Mouse (Mus musculus) CH12.LX (cell line): ENCODE results near the gene Akap7. TPM values are rescaled to one million over a fixed set of nuclear protein-coding genes. Genes with fewer than 3 reads are reported as not detected.

Experiments
- DNase-seq: peaks from one replicate; pipeline ENCODE4 v3.0.0-alpha.2; 2013; ENCODE audit errors: extremely low read depth
- H3K27ac ChIP-seq: 2 replicates; pipeline ENCODE4 v1.5.1; 2012; ENCODE audit warnings: low read depth, mild to moderate bottlenecking, control low read depth, moderate library complexity; ENCODE audit not compliant: insufficient read depth
- H3K27me3 ChIP-seq: replicated peaks from 2 replicates; pipeline ENCODE3; 2012; ENCODE audit warnings: inconsistent platforms
- H3K36me3 ChIP-seq, 2 experiments: replicated peaks in 1 of 2; 2 replicates each; pipeline versions ENCODE3 to v1.6.1; 2012; ENCODE audit warnings: inconsistent platforms in 1 of 2, low read length in 1 of 2, mild to moderate bottlenecking in 1 of 2, mixed read lengths in 1 of 2, moderate library complexity in 1 of 2; ENCODE audit not compliant: control insufficient read depth in 1 of 2, insufficient read depth in 1 of 2
- H3K4me1 ChIP-seq, 2 experiments: 2 replicates each; pipeline ENCODE4 v1.6.1; 2012; ENCODE audit warnings: inconsistent platforms in 1 of 2, moderate library complexity in 1 of 2; ENCODE audit not compliant: insufficient read depth in 2 of 2, control insufficient read depth in 1 of 2
- H3K4me2 ChIP-seq: 2 replicates; pipeline ENCODE4 v1.6.1; 2012; ENCODE audit warnings: low read depth, mild to moderate bottlenecking, control low read depth; ENCODE audit not compliant: poor library complexity, insufficient read depth, severe bottlenecking
- H3K4me3 ChIP-seq, 3 experiments: fragments of 150-350 bp in 1 of 3; sonication (generic) in 1 of 3; replicated peaks in 1 of 3; 2 replicates each; pipeline versions ENCODE3 to v1.5.1; 2011 to 2012; ENCODE audit warnings: low read depth in 2 of 3, low read length in 2 of 3, mild to moderate bottlenecking in 2 of 3, moderate library complexity in 2 of 3, control low read depth in 1 of 3, improper control_type of control experiment in 1 of 3, inconsistent platforms in 1 of 3, mixed read lengths in 1 of 3; ENCODE audit not compliant: poor library complexity in 1 of 3
- H3K79me2 ChIP-seq: replicated peaks from 2 replicates; pipeline ENCODE4 v1.6.1; 2012; ENCODE audit warnings: mild to moderate bottlenecking, moderate library complexity; ENCODE audit not compliant: control insufficient read depth, poor library complexity, insufficient read depth, severe bottlenecking; ENCODE audit errors: extremely low read depth
- H3K9ac ChIP-seq: 2 replicates; pipeline ENCODE4 v1.6.1; 2012; ENCODE audit warnings: low read depth, mild to moderate bottlenecking, control low read depth, moderate library complexity; ENCODE audit not compliant: insufficient read depth
- H3K9me3 ChIP-seq: replicated peaks from 2 replicates; pipeline ENCODE3; 2012; ENCODE audit warnings: low read length, inconsistent platforms, mixed read lengths
- CHD2 ChIP-seq: IDR thresholded peaks from 2 replicates; pipeline ENCODE4 v1.6.1; 2011; ENCODE audit warnings: low read length, improper control_type of control experiment
- GABPA ChIP-seq: IDR thresholded peaks from 2 replicates; pipeline ENCODE4 v1.6.1; 2012; ENCODE audit warnings: low read depth, low read length, improper control_type of control experiment, inconsistent platforms; ENCODE audit not compliant: insufficient replicate concordance
- HCFC1 ChIP-seq: IDR thresholded peaks from 2 replicates; pipeline ENCODE4 v1.6.1; 2012; ENCODE audit warnings: low read depth, mild to moderate bottlenecking, inconsistent platforms, low read length, improper control_type of control experiment
- IRF4 ChIP-seq: IDR thresholded peaks from 2 replicates; pipeline ENCODE4 v1.6.1; 2014; ENCODE audit warnings: low read depth, mild to moderate bottlenecking, inconsistent platforms, low read length, improper control_type of control experiment
- JUN ChIP-seq: IDR thresholded peaks from 2 replicates; pipeline ENCODE4 v1.6.1; 2011; ENCODE audit warnings: low read depth, mild to moderate bottlenecking, low read length, improper control_type of control experiment, moderate library complexity; ENCODE audit not compliant: insufficient read depth
- JUND ChIP-seq: conservative IDR thresholded peaks from 2 replicates; pipeline ENCODE4 v1.6.1; 2011; ENCODE audit warnings: low read depth, low read length, improper control_type of control experiment
- KAT2A ChIP-seq: IDR thresholded peaks from 2 replicates; pipeline ENCODE4 v1.6.1; 2012; ENCODE audit warnings: low read length, improper control_type of control experiment, inconsistent platforms; ENCODE audit not compliant: insufficient replicate concordance
- MAFK ChIP-seq: IDR thresholded peaks from 2 replicates; pipeline ENCODE4 v1.6.1; 2011; ENCODE audit warnings: low read length, improper control_type of control experiment; ENCODE audit not compliant: insufficient replicate concordance
- MAZ ChIP-seq: IDR thresholded peaks from 2 replicates; pipeline ENCODE4 v1.6.1; 2012; ENCODE audit warnings: low read depth, mild to moderate bottlenecking, inconsistent platforms, low read length, improper control_type of control experiment, moderate library complexity
- MEF2A ChIP-seq: IDR thresholded peaks from 2 replicates; pipeline ENCODE4 v1.6.1; 2014; ENCODE audit warnings: low read depth, mild to moderate bottlenecking, inconsistent platforms, low read length, improper control_type of control experiment, borderline replicate concordance
- NELFE ChIP-seq: IDR thresholded peaks from 2 replicates; pipeline ENCODE4 v1.6.1; 2011; ENCODE audit warnings: low read depth, low read length, improper control_type of control experiment
- NRF1 ChIP-seq: IDR thresholded peaks from 2 replicates; pipeline ENCODE4 v1.6.1; 2014; ENCODE audit warnings: low read depth, mild to moderate bottlenecking, inconsistent platforms, low read length, improper control_type of control experiment, moderate library complexity
- POLR2A ChIP-seq: IDR thresholded peaks from 2 replicates; pipeline ENCODE4 v1.6.1; 2011; ENCODE audit warnings: low read depth, mild to moderate bottlenecking, improper control_type of control experiment, low read length
- POLR2AphosphoS2 ChIP-seq: IDR thresholded peaks from 2 replicates; pipeline ENCODE4 v1.6.1; 2011; ENCODE audit warnings: low read depth, low read length, improper control_type of control experiment
- TBP ChIP-seq: conservative IDR thresholded peaks from 2 replicates; pipeline ENCODE4 v1.6.1; 2011; ENCODE audit warnings: low read depth, low read length, improper control_type of control experiment
- UBTF ChIP-seq: IDR thresholded peaks from 2 replicates; pipeline ENCODE4 v1.6.1; 2012; ENCODE audit warnings: low read depth, mild to moderate bottlenecking, inconsistent platforms, low read length, improper control_type of control experiment, moderate library complexity
- USF2 ChIP-seq: conservative IDR thresholded peaks from 2 replicates; pipeline ENCODE4 v1.6.1; 2011; ENCODE audit warnings: low read depth, low read length, improper control_type of control experiment
- ZC3H11A ChIP-seq: IDR thresholded peaks from 2 replicates; pipeline ENCODE4 v1.6.1; 2012; ENCODE audit warnings: low read depth, mild to moderate bottlenecking, inconsistent platforms, low read length, improper control_type of control experiment
- ZMIZ1 ChIP-seq: IDR thresholded peaks from 2 replicates; pipeline ENCODE4 v1.6.1; 2012; ENCODE audit warnings: low read depth, mild to moderate bottlenecking, inconsistent platforms, low read length, improper control_type of control experiment
- dilution Hi-C: fragments of 300-500 bp; cut with MboI; formaldehyde crosslinking; loops from 2 replicates; pipeline ENCODE4 v1.14.3; 2020; ENCODE audit warnings: low sequenced_read_pairs; ENCODE audit not compliant: extremely low pct_unique_long_range_greater_than_20kb, extremely low pct_ligation_motif_present
- in situ Hi-C: fragments of 300-500 bp; cut with MboI; formaldehyde crosslinking; loops from 3 replicates; pipeline ENCODE4 v1.14.3; 2019; ENCODE audit warnings: low sequenced_read_pairs, low pct_ligation_motif_present, low pct_unique_long_range_greater_than_20kb, mixed read lengths
- polyA plus RNA-seq: library from polyadenylated mRNA; unstranded; fragments of >175 nt; gene quantifications from 2 replicates; pipeline ENCODE4 v1.2.1, GENCODE M21; 2012; ENCODE audit warnings: low read depth; ENCODE audit not compliant: insufficient read length
- total RNA-seq, 2 experiments: library from RNA; depleted of rRNA; stranded (reverse); fragments of 300-350 nt in 1 of 2; fragments of >200 nt in 1 of 2; gene quantifications; 2 replicates each; pipeline ENCODE4 v1.2.3; 2012 to 2014

Akap7 gene
- total and polyA plus RNA-seq, 3 experiments = 6.2 to 12.1 (median 7.1) TPM

GRCm38 (mm10) chr10:25133581-25133980 is 174.1 kb downstream of the Akap7 start:
- dilution Hi-C loops = no loop called here
- in situ Hi-C loops = no loop called here

GRCm38 (mm10) chr10:25128455-25128863 is 179.2 kb downstream of the Akap7 start:
- no peaks in the 10 kb centered on the region for H3K9me3 ChIP-seq
- no peaks in the 10 kb centered on the region for H3K36me3 ChIP-seq
- H3K4me1 ChIP-seq = no peaks in the 10 kb centered on the region
- H3K4me2 ChIP-seq = no peak overlapping the region
- H3K27me3 ChIP-seq = no peaks in the 10 kb centered on the region
- dilution Hi-C loops (no loop called here), in situ Hi-C loops (no loop called here)
- no peak for DNase-seq
- TF ChIP-seq POLR2AphosphoS2 (no peak), NRF1 (no peak), KAT2A (no peak), POLR2A (no peak), HCFC1 (no peak)
- H3K9ac ChIP-seq = no peak overlapping the region
- H3K79me2 ChIP-seq = no peaks in the 10 kb centered on the region
- no peak overlapping the region for H3K4me3 ChIP-seq
- H3K27ac ChIP-seq = no peak overlapping the region

More at GRCm38 (mm10) chr10:25133581-25133980, 174.1 kb downstream of the Akap7 start:
- H3K27ac ChIP-seq = no peak overlapping the region
- no peaks in the 10 kb centered on the region for H3K4me1 ChIP-seq
- TF ChIP-seq GABPA = no peak
- no peak for TF ChIP-seq TBP
- no peak for TF ChIP-seq UBTF
- no peak for TF ChIP-seq MEF2A
- TF ChIP-seq JUND = no peak
- no peak for TF ChIP-seq USF2
- no peak for TF ChIP-seq MAZ
- no peak for TF ChIP-seq JUN
- TF ChIP-seq POLR2AphosphoS2 = no peak
- TF ChIP-seq POLR2A = no peak
- TF ChIP-seq ZMIZ1 = no peak
- no peak for TF ChIP-seq NELFE
- no peak for TF ChIP-seq ZC3H11A
- TF ChIP-seq CHD2 = no peak
- no peak for TF ChIP-seq MAFK
- TF ChIP-seq IRF4 = no peak
- no peak for TF ChIP-seq KAT2A
- no peak overlapping the region for H3K4me2 ChIP-seq
- H3K79me2 ChIP-seq = no peaks in the 10 kb centered on the region
- no peak for DNase-seq
- no peaks in the 10 kb centered on the region for H3K27me3 ChIP-seq
- H3K36me3 ChIP-seq = no peaks in the 10 kb centered on the region
- no peak overlapping the region for H3K4me3 ChIP-seq
- H3K9me3 ChIP-seq = no peaks in the 10 kb centered on the region
- H3K9ac ChIP-seq = no peak overlapping the region
